Mouse (Mus musculus) megakaryocyte, adult 5-6 weeks (primary cell): ENCODE results near the gene Gm9611. TPM values are rescaled to one million over a fixed set of nuclear protein-coding genes. Genes with fewer than 3 reads are reported as not detected.
"Not testable (repeated sequence)": the region's sequence is repeated elsewhere in the genome, so short reads cannot be mapped to it uniquely, and the experiment has no call there.

Source experiments
- ATAC-seq: 2 replicates; pipeline ENCODE4 v1.8.0; 2016; ENCODE audit warnings: mild to moderate bottlenecking, inconsistent platforms; ENCODE audit not compliant: poor library complexity, severe bottlenecking
- total RNA-seq, 2 experiments: library from RNA; stranded (forward) in 1 of 2; stranded (reverse) in 1 of 2; fragments of 153-499, 151-499 nt in 1 of 2; fragments of 221-1000, 200-1000 nt in 1 of 2; gene quantifications; 2 replicates each; pipeline versions ENCODE4 v1.2.3 to v1.2.4; 2015 to 2017

The Gm9611 gene
- not detected in 2 replicates for total RNA-seq (2015)
- total RNA-seq (2017), result not detected in 2 replicates

DNA sequence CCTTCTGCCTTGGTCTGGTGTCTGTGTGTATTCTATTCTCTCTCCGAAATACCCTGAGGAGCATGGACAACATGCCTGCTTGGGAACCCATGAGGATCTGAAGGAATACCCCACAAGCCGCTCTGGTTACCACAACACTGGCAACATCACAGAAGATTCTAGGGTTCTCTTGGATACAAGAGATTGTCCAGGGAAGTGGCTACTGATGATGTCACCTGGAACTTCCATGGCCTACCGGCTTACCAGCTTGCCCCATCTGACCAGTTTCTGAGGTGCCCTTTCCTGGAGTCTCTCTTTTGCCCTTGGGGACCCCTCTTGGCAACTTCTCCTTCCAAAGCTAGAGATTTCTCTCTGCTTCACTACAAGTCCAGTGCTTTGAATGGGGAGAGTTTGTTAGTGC, at the start of gene Gm9611:
Gene Gm9611, minus strand, starts transcription at position 101 of the 400 bp plus-strand sequence.
- not testable (repeated sequence) for ATAC-seq

GRCm38 (mm10) chr14:42309910-42310309, 12.8 kb upstream of the Gm9611 start, which contains the start of gene Gm7995:
Gene Gm7995 (plus strand): TSS chr14:42310210.
- ATAC-seq, result not testable (repeated sequence)

DNA sequence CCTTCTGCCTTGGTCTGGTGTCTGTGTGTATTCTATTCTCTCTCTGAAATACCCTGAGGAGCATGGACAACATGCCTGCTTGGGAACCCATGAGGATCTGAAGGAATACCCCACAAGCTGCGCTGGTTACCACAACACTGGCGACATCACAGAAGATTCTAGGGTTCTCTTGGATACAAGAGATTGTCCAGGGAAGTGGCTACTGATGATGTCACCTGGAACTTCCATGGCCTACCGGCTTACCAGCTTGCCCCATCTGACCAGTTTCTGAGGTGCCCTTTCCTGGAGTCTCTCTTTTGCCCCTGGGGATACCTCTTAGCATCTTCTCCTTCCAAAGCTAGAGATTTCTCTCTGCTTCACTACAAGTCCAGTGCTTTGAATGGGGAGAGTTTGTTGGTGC, 37.2 kb downstream of the Gm9611 start, which contains the start of gene Gm17026:
Gene Gm17026, minus strand, starts transcription at position 101 of the 400 bp plus-strand sequence.
- ATAC-seq, result not testable (repeated sequence)

Other genes starting within 250 kb of the Gm9611 start
- gene Gm7951, start 180.0 kb downstream of the Gm9611 start, total RNA-seq (2015), result not detected in 2 replicates
- not detected in 2 replicates for gene Gm7951, start 180.0 kb downstream of the Gm9611 start, total RNA-seq (2017)
- gene Gm17027, start 134.7 kb downstream of the Gm9611 start, total RNA-seq (2015), result not detected in 2 replicates
- gene Gm17027, start 134.7 kb downstream of the Gm9611 start, total RNA-seq (2017), result not detected in 2 replicates
- not detected in 2 replicates for gene Gm3573, start 106.6 kb downstream of the Gm9611 start, total RNA-seq (2015)
- gene Gm3573, start 106.6 kb downstream of the Gm9611 start, total RNA-seq (2017), result not detected in 2 replicates
- gene Gm17026, start 37.3 kb downstream of the Gm9611 start, total RNA-seq (2015), result not detected in 2 replicates
- not detected in 2 replicates for gene Gm17026, start 37.3 kb downstream of the Gm9611 start, total RNA-seq (2017)
- not detected in 2 replicates for gene Gm7995, start 12.9 kb upstream of the Gm9611 start, total RNA-seq (2015)
- gene Gm7995, start 12.9 kb upstream of the Gm9611 start, total RNA-seq (2017), result not detected in 2 replicates
- not detected in 2 replicates for gene Gm8005, start 142.3 kb upstream of the Gm9611 start, total RNA-seq (2015)
- not detected in 2 replicates for gene Gm8005, start 142.3 kb upstream of the Gm9611 start, total RNA-seq (2017)
- not detected in 2 replicates for gene Gm8011, start 166.5 kb upstream of the Gm9611 start, total RNA-seq (2015)
- not detected in 2 replicates for gene Gm8011, start 166.5 kb upstream of the Gm9611 start, total RNA-seq (2017)
- gene Gm8020, start 205.0 kb upstream of the Gm9611 start, total RNA-seq (2015), result not detected in 2 replicates
- not detected in 2 replicates for gene Gm8020, start 205.0 kb upstream of the Gm9611 start, total RNA-seq (2017)
- not detected in 2 replicates for gene Gm8024, start 226.9 kb upstream of the Gm9611 start, total RNA-seq (2015)
- not detected in 2 replicates for gene Gm8024, start 226.9 kb upstream of the Gm9611 start, total RNA-seq (2017)